Comparison of ENCODE assay signal across 24 mouse cellular contexts in the genomic region with DNA sequence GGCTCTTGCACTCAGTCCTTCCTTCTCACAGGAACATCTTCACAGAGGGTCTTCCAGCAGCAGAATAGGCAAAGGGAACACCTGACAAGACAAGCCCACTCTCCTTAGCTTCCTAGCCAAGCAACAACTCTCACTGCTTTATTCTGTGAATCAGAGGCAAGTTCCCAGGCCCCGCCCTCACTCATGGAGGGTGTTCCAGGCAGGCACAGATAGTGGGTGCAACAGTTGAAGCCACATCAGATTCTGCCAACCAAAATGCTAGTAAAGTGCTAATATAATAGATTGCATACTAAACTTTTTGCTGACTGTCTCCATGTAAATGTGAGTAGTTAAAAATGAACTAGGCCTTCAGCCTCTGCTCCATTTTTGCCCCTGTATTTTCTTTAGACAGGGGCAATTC.
DNase-seq lines count a peak whose midpoint lies in the region; ATAC-seq and TF ChIP-seq lines count a peak whose summit lies in the region.
"Had no signal": no experiment of that assay in that cellular context is flagged by ENCODE, and none has a peak within 500 bp of the region (broad histone marks: within the 10 kb centered on the region; RNA-seq: fewer than 3 reads in every experiment).

No protein-coding gene starts in this region.

- TF ChIP-seq CTCF in MEL (IDR thresholded peaks at IDR 0.05 in 2 of 3, conservative IDR thresholded peaks at IDR 0.05 in 1 of 3; ENCODE audit: control insufficient read depth in 1 of 3, insufficient read depth in 1 of 3, low read depth in 2 of 3, low read length in 3 of 3, poor library complexity in 1 of 3, severe bottlenecking in 1 of 3) = no peak

- H3K27me3 ChIP-seq in MEL (ENCODE audit: control insufficient read depth in 1 of 2, insufficient read depth in 2 of 2, low read length in 2 of 2) = no peaks in the 10 kb centered on the region
- H3K27me3 ChIP-seq: CH12.LX; embryonic facial prominence, embryonic 13.5 days; embryonic facial prominence, embryonic 15.5 days; forebrain, embryonic 13.5 days; forebrain, embryonic 15.5 days had no signal

- no peaks in the 10 kb centered on the region for H3K36me3 ChIP-seq in MEL (ENCODE audit: control insufficient read depth in 1 of 2, insufficient read depth in 2 of 2, low read length in 2 of 2)
- H3K36me3 ChIP-seq: embryonic facial prominence, embryonic 13.5 days; embryonic facial prominence, embryonic 15.5 days; forebrain, embryonic 15.5 days; G1E had no signal

- H3K27ac ChIP-seq in MEL (ENCODE audit: control insufficient read depth, low read depth, low read length) = no peak overlapping the region
- H3K27ac ChIP-seq: embryonic facial prominence, embryonic 13.5 days; embryonic facial prominence, embryonic 15.5 days; forebrain, embryonic 13.5 days; forebrain, embryonic 15.5 days had no signal

- no peak overlapping the region for H3K4me3 ChIP-seq in MEL (ENCODE audit: control insufficient read depth in 1 of 2, insufficient read depth in 1 of 2, low read depth in 2 of 2, low read length in 2 of 2)
- H3K4me3 ChIP-seq: embryonic facial prominence, embryonic 13.5 days; embryonic facial prominence, embryonic 15.5 days; erythroblast, embryonic 14.5 days; forebrain, embryonic 13.5 days; forebrain, embryonic 15.5 days had no signal

- H3K4me1 ChIP-seq in MEL (ENCODE audit: control insufficient read depth in 1 of 2, insufficient read depth in 2 of 2, low read length in 2 of 2) = no peaks in the 10 kb centered on the region
- H3K4me1 ChIP-seq: embryonic facial prominence, embryonic 13.5 days; embryonic facial prominence, embryonic 15.5 days; forebrain, embryonic 13.5 days; forebrain, embryonic 15.5 days had no signal

- no peak overlapping the region for H3K9ac ChIP-seq in MEL (ENCODE audit: control insufficient read depth, low read depth, low read length, poor library complexity, severe bottlenecking)
- H3K9ac ChIP-seq: embryonic facial prominence, embryonic 13.5 days; embryonic facial prominence, embryonic 15.5 days; forebrain, embryonic 13.5 days; forebrain, embryonic 15.5 days; forebrain, postnatal 0 days had no signal

- H3K9me3 ChIP-seq in MEL (replicated peaks; ENCODE audit: insufficient read depth, low read length) = no peaks in the 10 kb centered on the region
- H3K9me3 ChIP-seq: embryonic facial prominence, embryonic 13.5 days; embryonic facial prominence, embryonic 15.5 days; forebrain, embryonic 13.5 days; forebrain, embryonic 15.5 days; G1E had no signal

- no peak for TF ChIP-seq POLR2A in MEL (IDR thresholded peaks at IDR 0.05; ENCODE audit: control insufficient read depth in 1 of 2, insufficient read depth in 1 of 2, low read depth in 1 of 2, low read length in 2 of 2, poor library complexity in 1 of 2)

- peak in 1 of 2 experiments; percentile 27; a peak in 1 of 4 replicates for TF ChIP-seq EP300 in MEL (IDR thresholded peaks at IDR 0.05; ENCODE audit: low read depth in 1 of 2, low read length in 2 of 2)

- no peak for TF ChIP-seq RAD21 in MEL (IDR thresholded peaks at IDR 0.05; ENCODE audit: low read depth, low read length)

- DNase-seq in adrenal gland, adult 2 months = peak; percentile 1
- no peak for DNase-seq in adrenal gland, postnatal 25 days
- peak; percentile 35 for DNase-seq in MEL (ENCODE audit: low read depth, low spot score)
- DNase-seq in heart, adult 11 months = no peak
- DNase-seq: adrenal gland, adult 8-10 months; adrenal gland, postnatal 14 days; B cell, adult 2 months; cerebellum, adult 11 months; cerebellum, adult 18-20 months; cerebellum, adult 8-10 months; cerebellum, adult 9-11 months; cerebellum, postnatal 14 days; cerebellum, postnatal 36 days; embryo, embryonic 11 days; forebrain, postnatal 0 days had no signal

- no peaks in the 10 kb centered on the region for H3K79me2 ChIP-seq in MEL (ENCODE audit: control insufficient read depth, insufficient read depth, low read length, poor library complexity)

- ATAC-seq in megakaryocyte-erythroid progenitor cell, adult 5-6 weeks (replicated peaks; ENCODE audit: low FRiP score, low TSS enrichment, poor library complexity, severe bottlenecking) = peak; percentile 96
- ATAC-seq: CD4-positive, CD25-positive, alpha-beta regulatory T cell, adult 4 months; forebrain, embryonic 13.5 days; forebrain, embryonic 15.5 days; forebrain, postnatal 0 days had no signal

TF ChIP-seq in MEL, 35 proteins besides CTCF, POLR2A, EP300 and RAD21:
- TF ChIP-seq POLR2AphosphoS2 (IDR thresholded peaks at IDR 0.05; ENCODE audit: low read length) (no peak), MYB (IDR thresholded peaks at IDR 0.05; ENCODE audit: low read depth, low read length) (no peak), POLR2AphosphoS5 (IDR thresholded peaks at IDR 0.05; ENCODE audit: borderline replicate concordance, low read depth, low read length) (no peak), CHD1 (IDR thresholded peaks at IDR 0.05; ENCODE audit: low read depth, low read length) (no peak), E2F4 (IDR thresholded peaks at IDR 0.05; ENCODE audit: borderline replicate concordance, low read depth, low read length) (no peak), MAFK (IDR thresholded peaks at IDR 0.05; ENCODE audit: borderline replicate concordance, low read depth, low read length) (no peak)

Comparison
In these comparisons a context has a peak if more than half of its experiments do, and no peak if none do; other contexts are left out.
1. DNase-seq: peak in adrenal gland, adult 2 months (single experiment) and MEL (single experiment); none in adrenal gland, postnatal 25 days (single experiment) and heart, adult 11 months (single experiment).